35 mouse cellular contexts compared by ENCODE assay signal in genomic region chr5:106948683-106949082, GRCm38 (mm10). TPM values are rescaled to one million over a fixed set of nuclear protein-coding genes. Genes with fewer than 3 reads are reported as not detected.
"Had no signal": no experiment of that assay in that cellular context is flagged by ENCODE, and none has a peak within 500 bp of the region (broad histone marks: within the 10 kb centered on the region; RNA-seq: fewer than 3 reads in every experiment).

No protein-coding gene starts in this region.

- H3K9ac ChIP-seq: heart, embryonic 12.5 days; heart, embryonic 13.5 days; heart, embryonic 15.5 days; hindbrain, embryonic 12.5 days; hindbrain, embryonic 13.5 days; hindbrain, embryonic 14.5 days; hindbrain, embryonic 15.5 days; intestine, embryonic 15.5 days; kidney, embryonic 15.5 days had no signal

- H3K9me3 ChIP-seq: heart, embryonic 13.5 days; heart, embryonic 15.5 days; hindbrain, embryonic 10.5 days; hindbrain, embryonic 12.5 days; hindbrain, embryonic 15.5 days; intestine, embryonic 15.5 days; kidney, embryonic 15.5 days had no signal

- ATAC-seq: hindbrain, embryonic 16.5 days; hindbrain, postnatal 0 days; inflammation-experienced regulatory T-cells, adult 6 months; intestine, embryonic 15.5 days; intestine, embryonic 16.5 days; intestine, postnatal 0 days had no signal

- H3K27me3 ChIP-seq: heart, embryonic 12.5 days; heart, embryonic 13.5 days; heart, embryonic 15.5 days; hindbrain, embryonic 12.5 days; hindbrain, embryonic 13.5 days; hindbrain, embryonic 15.5 days; intestine, embryonic 15.5 days; kidney, embryonic 15.5 days had no signal

- H3K4me1 ChIP-seq: heart, embryonic 12.5 days; heart, embryonic 13.5 days; heart, embryonic 15.5 days; hindbrain, embryonic 10.5 days; hindbrain, embryonic 12.5 days; hindbrain, embryonic 13.5 days; hindbrain, embryonic 15.5 days; intestine, embryonic 15.5 days; kidney, embryonic 15.5 days had no signal

- H3K36me3 ChIP-seq: heart, embryonic 12.5 days; heart, embryonic 13.5 days; heart, embryonic 15.5 days; hindbrain, embryonic 10.5 days; hindbrain, embryonic 12.5 days; hindbrain, embryonic 13.5 days; hindbrain, embryonic 15.5 days; intestine, embryonic 15.5 days; kidney, embryonic 15.5 days had no signal

- H3K27ac ChIP-seq: heart, embryonic 13.5 days; heart, embryonic 15.5 days; hindbrain, embryonic 10.5 days; hindbrain, embryonic 12.5 days; hindbrain, embryonic 13.5 days; hindbrain, embryonic 14.5 days; hindbrain, embryonic 15.5 days; hindbrain, postnatal 0 days; intestine, embryonic 15.5 days; kidney, embryonic 15.5 days; kidney, postnatal 0 days; layer of hippocampus, adult 2 months; left cerebral cortex, adult 2 months had no signal

- H3K4me3 ChIP-seq: heart, embryonic 12.5 days; heart, embryonic 13.5 days; heart, embryonic 15.5 days; hindbrain, embryonic 10.5 days; hindbrain, embryonic 12.5 days; hindbrain, embryonic 13.5 days; hindbrain, embryonic 15.5 days; intestine, embryonic 15.5 days; kidney, embryonic 15.5 days; layer of hippocampus, adult 2 months; left cerebral cortex, adult 2 months had no signal

- DNase-seq: heart, postnatal 10 days; heart, postnatal 14 days; heart, postnatal 36 days; heart, postnatal 4 days; kidney, adult 11 months; kidney, adult 18-20 months; kidney, adult 2 months; kidney, adult 8-10 months; kidney, adult 9 months; kidney, postnatal 10 days; kidney, postnatal 25 days; kidney, postnatal 36 days; kidney, postnatal 4 days; layer of hippocampus, adult 9-11 months; layer of hippocampus, postnatal 36 days had no signal

RNA-seq across cellular contexts. Expression of gene Hfm1, which starts 22.6 kb away (rescaled TPM):
- total RNA-seq: heart, postnatal 10 days; heart, postnatal 14 days; heart, postnatal 25 days; heart, postnatal 36 days had no signal
- polyA plus RNA-seq: inflammation-experienced regulatory T-cells, adult 6 months; kidney, adult 2 months; large intestine, adult 2 months had no signal
